13 mouse cellular contexts compared by ENCODE assay signal in genomic region chr13:17762405-17762804, GRCm38 (mm10).
"Had no signal": no experiment of that assay in that cellular context is flagged by ENCODE, and none has a peak within 500 bp of the region (broad histone marks: within the 10 kb centered on the region; RNA-seq: fewer than 3 reads in every experiment).

No protein-coding gene starts in this region.

- H3K27ac ChIP-seq: midbrain, embryonic 12.5 days; neural tube, embryonic 12.5 days; stomach, embryonic 15.5 days; stomach, postnatal 0 days had no signal

- H3K9me3 ChIP-seq: midbrain, embryonic 12.5 days; neural tube, embryonic 12.5 days; stomach, embryonic 15.5 days had no signal

- H3K27me3 ChIP-seq: midbrain, embryonic 12.5 days; neural tube, embryonic 12.5 days; stomach, embryonic 15.5 days had no signal

- H3K4me2 ChIP-seq: lung, embryonic 14.5 days; midbrain, embryonic 12.5 days; neural tube, embryonic 12.5 days; stomach, embryonic 15.5 days had no signal

- H3K9ac ChIP-seq: lung, embryonic 14.5 days; midbrain, embryonic 12.5 days; neural tube, embryonic 12.5 days; stomach, embryonic 15.5 days had no signal

- H3K4me3 ChIP-seq: midbrain, embryonic 12.5 days; neural tube, embryonic 12.5 days; stomach, embryonic 15.5 days had no signal

- DNase-seq: lung, adult 18-20 months; lung, embryonic 14.5 days; lung, postnatal 10 days; lung, postnatal 4 days; midbrain, embryonic 14.5 days; right cerebral cortex, postnatal 14 days; thymus, adult 2 months; thymus, postnatal 25 days; thymus, postnatal 4 days had no signal

- H3K4me1 ChIP-seq: midbrain, embryonic 12.5 days; neural tube, embryonic 12.5 days; stomach, embryonic 15.5 days had no signal
